Mouse (Mus musculus) forebrain, embryonic 13.5 days (tissue): Measurements from ENCODE around the gene Utrn. TPM values are rescaled to one million over a fixed set of nuclear protein-coding genes. Genes with fewer than 3 reads are reported as not detected.
"Not testable (repeated sequence)": the region's sequence is repeated elsewhere in the genome, so short reads cannot be mapped to it uniquely, and the experiment has no call there.

Experiments used
- ATAC-seq: fragments of 200-750 bp; cut with Nextera tagmentation; 2 replicates; pipeline ENCODE4 v1.8.0; 2017
- H3K27ac ChIP-seq: fragments of 300-500 bp; sonication (generic); 2 replicates; pipeline ENCODE4 v1.5.1; 2015; ENCODE audit warnings: inconsistent platforms, mild to moderate bottlenecking, moderate library complexity
- H3K27me3 ChIP-seq: fragments of 300-500 bp; sonication (generic); 2 replicates; pipeline ENCODE4 v1.6.1; 2015; ENCODE audit warnings: mild to moderate bottlenecking, inconsistent platforms
- H3K36me3 ChIP-seq: fragments of 300-500 bp; sonication (generic); 2 replicates; pipeline ENCODE4 v1.6.1; 2015; ENCODE audit warnings: mild to moderate bottlenecking, inconsistent platforms; ENCODE audit not compliant: poor library complexity, severe bottlenecking
- H3K4me1 ChIP-seq: fragments of 300-500 bp; sonication (generic); 2 replicates; pipeline ENCODE4 v1.6.1; 2015; ENCODE audit warnings: inconsistent platforms
- H3K4me2 ChIP-seq: fragments of 300-500 bp; sonication (generic); 2 replicates; pipeline ENCODE4 v1.6.1; 2015; ENCODE audit warnings: inconsistent platforms, mild to moderate bottlenecking, moderate library complexity
- H3K4me3 ChIP-seq: fragments of 300-500 bp; sonication (generic); 2 replicates; pipeline ENCODE4 v1.5.1; 2015; ENCODE audit warnings: mild to moderate bottlenecking, inconsistent platforms
- H3K9ac ChIP-seq: fragments of 300-500 bp; sonication (generic); 2 replicates; pipeline ENCODE4 v1.6.1; 2015; ENCODE audit warnings: mild to moderate bottlenecking, inconsistent platforms
- H3K9me3 ChIP-seq: fragments of 300-500 bp; sonication (generic); replicated peaks from 2 replicates; pipeline ENCODE4 v1.6.1; 2016; ENCODE audit warnings: inconsistent platforms
- WGBS: fragments of 180-500 bp; shearing (Covaris S2); methylation state at CpG from one replicate; pipeline ENCODE4 v1.1.7; 2015; 5-methylcytosine and 5-hydroxymethylcytosine counted together
- polyA plus RNA-seq: library from polyadenylated mRNA; unstranded; fragments of >200 nt; fragmentation: Nextera tagmentation; extraction: Ambion mirVana; gene quantifications from 2 replicates; pipeline ENCODE4 v1.2.1, GENCODE M21; 2015

Gene Utrn
- polyA plus RNA-seq, 1 experiment from 2014 or later, result 18.7 TPM

- no peaks in the 10 kb centered on the region for H3K4me1 ChIP-seq
- H3K9ac ChIP-seq, result no peak overlapping the region
- H3K27me3 ChIP-seq, result no peaks in the 10 kb centered on the region
- no peak overlapping the region for H3K4me3 ChIP-seq
- no peaks in the 10 kb centered on the region for H3K36me3 ChIP-seq
- ATAC-seq, result no peak
- no peak overlapping the region for H3K27ac ChIP-seq
- 74% methylated on average over 4 of the region's 4 CpGs for WGBS
- no peak overlapping the region for H3K4me2 ChIP-seq
- no peaks in the 10 kb centered on the region for H3K9me3 ChIP-seq
These were observed 229.5 kb downstream of the Utrn start for GRCm38 (mm10) chr10:12639638-12640037.

GRCm38 (mm10) chr10:12633965-12634364 is 235.2 kb downstream of the Utrn start:
- 96% methylated on average over 4 of the region's 4 CpGs for WGBS
- Histone ChIP-seq H3K36me3 (no peaks in the 10 kb centered on the region), H3K4me3 (no peak overlapping the region), H3K9ac (no peak overlapping the region), H3K27ac (no peak overlapping the region), H3K9me3 (no peaks in the 10 kb centered on the region), H3K27me3 (no peaks in the 10 kb centered on the region), H3K4me1 (no peaks in the 10 kb centered on the region), H3K4me2 (no peak overlapping the region)
- no peak for ATAC-seq

GRCm38 (mm10) chr10:12630933-12631332 is 238.2 kb downstream of the Utrn start:
- Histone ChIP-seq H3K4me3 (no peak overlapping the region), H3K36me3 (no peaks in the 10 kb centered on the region), H3K27ac (no peak overlapping the region), H3K27me3 (no peaks in the 10 kb centered on the region), H3K9ac (no peak overlapping the region), H3K4me1 (no peaks in the 10 kb centered on the region), H3K4me2 (no peak overlapping the region), H3K9me3 (no peaks in the 10 kb centered on the region)
- WGBS, result 89% methylated on average over 5 of the region's 5 CpGs
- ATAC-seq, result no peak

GRCm38 (mm10) chr10:12618397-12618796 is 250.8 kb downstream of the Utrn start:
- no peak for ATAC-seq
- 86% methylated on average over 3 of the region's 3 CpGs for WGBS
- Histone ChIP-seq H3K27me3 (no peaks in the 10 kb centered on the region), H3K9ac (no peak overlapping the region), H3K4me3 (no peak overlapping the region), H3K9me3 (no peaks in the 10 kb centered on the region), H3K27ac (no peak overlapping the region), H3K4me2 (no peak overlapping the region), H3K36me3 (no peaks in the 10 kb centered on the region), H3K4me1 (peaks cover 11% of the 10 kb centered on the region; the same call in 1 of the 2 replicates)

- H3K4me3 ChIP-seq, result no peak overlapping the region
- WGBS, result 63% methylated on average over 3 of the region's 3 CpGs
- no peak overlapping the region for H3K4me2 ChIP-seq
- H3K36me3 ChIP-seq, result no peaks in the 10 kb centered on the region
- no peak overlapping the region for H3K9ac ChIP-seq
- 0 out of 2 replicates have a peak, but pooled peaks have one; percentile 16 for ATAC-seq
- H3K27me3 ChIP-seq, result no peaks in the 10 kb centered on the region
- no peak overlapping the region for H3K27ac ChIP-seq
- peaks cover 11% of the 10 kb centered on the region; the same call in 1 of the 2 replicates for H3K4me1 ChIP-seq
- H3K9me3 ChIP-seq, result no peaks in the 10 kb centered on the region
These were observed 253.4 kb downstream of the Utrn start for GRCm38 (mm10) chr10:12615723-12616122.

GRCm38 (mm10) chr10:12614465-12615199 is 254.5 kb downstream of the Utrn start:
- Histone ChIP-seq H3K36me3 (no peaks in the 10 kb centered on the region), H3K4me3 (peak overlapping the region; percentile 48), H3K9ac (peak overlapping the region; percentile 71), H3K4me1 (peaks cover 11% of the 10 kb centered on the region; the same call in 1 of the 2 replicates), H3K27me3 (no peaks in the 10 kb centered on the region), H3K27ac (no peak overlapping the region), H3K9me3 (no peaks in the 10 kb centered on the region), H3K4me2 (peak overlapping the region; percentile 77)
- ATAC-seq, result peak; percentile 70
- under 1% methylated on average over 22 of the region's 22 CpGs for WGBS

GRCm38 (mm10) chr10:12612235-12612863 is 256.8 kb downstream of the Utrn start:
- Histone ChIP-seq H3K27me3 (no peaks in the 10 kb centered on the region), H3K9ac (no peak overlapping the region), H3K4me1 (peaks cover 11% of the 10 kb centered on the region; the same call in 1 of the 2 replicates), H3K4me3 (no peak overlapping the region), H3K36me3 (no peaks in the 10 kb centered on the region), H3K9me3 (no peaks in the 10 kb centered on the region), H3K4me2 (no peak overlapping the region), H3K27ac (no peak overlapping the region)
- peak; percentile 90 for ATAC-seq
- 22% methylated on average over 4 of the region's 4 CpGs for WGBS

GRCm38 (mm10) chr10:12609896-12610295 is 259.3 kb downstream of the Utrn start:
- no peak overlapping the region for H3K9ac ChIP-seq
- peaks cover 7% of the 10 kb centered on the region; the same call in 1 of the 2 replicates for H3K4me1 ChIP-seq
- no peak overlapping the region for H3K27ac ChIP-seq
- WGBS, result 79% methylated on average over 7 of the region's 7 CpGs
- no peak for ATAC-seq
- H3K36me3 ChIP-seq, result no peaks in the 10 kb centered on the region
- H3K4me3 ChIP-seq, result no peak overlapping the region
- H3K4me2 ChIP-seq, result no peak overlapping the region
- no peaks in the 10 kb centered on the region for H3K27me3 ChIP-seq
- no peaks in the 10 kb centered on the region for H3K9me3 ChIP-seq

- H3K27ac ChIP-seq, result no peak overlapping the region
- no peaks in the 10 kb centered on the region for H3K4me1 ChIP-seq
- no peak overlapping the region for H3K4me2 ChIP-seq
- H3K27me3 ChIP-seq, result no peaks in the 10 kb centered on the region
- no peak overlapping the region for H3K9ac ChIP-seq
- no peak for ATAC-seq
- H3K36me3 ChIP-seq, result no peaks in the 10 kb centered on the region
- H3K4me3 ChIP-seq, result no peak overlapping the region
- no peaks in the 10 kb centered on the region for H3K9me3 ChIP-seq
These were observed 260.5 kb downstream of the Utrn start for GRCm38 (mm10) chr10:12608634-12609033.

- H3K27ac ChIP-seq, H3K27me3 ChIP-seq, H3K9ac ChIP-seq, ATAC-seq, H3K4me2 ChIP-seq, H3K4me1 ChIP-seq, H3K36me3 ChIP-seq, H3K4me3 ChIP-seq, H3K9me3 ChIP-seq: not testable (repeated sequence)
- 95% methylated on average over 6 of the region's 6 CpGs for WGBS
These were observed 262.0 kb downstream of the Utrn start for GRCm38 (mm10) chr10:12607180-12607579.

GRCm38 (mm10) chr10:12595379-12595778 is 273.8 kb downstream of the Utrn start:
- Histone ChIP-seq H3K36me3 (no peaks in the 10 kb centered on the region), H3K4me2 (no peak overlapping the region), H3K9me3 (no peaks in the 10 kb centered on the region), H3K9ac (no peak overlapping the region), H3K4me1 (0 out of 2 replicates have a peak, but pooled peaks cover 3% of the 10 kb centered on the region), H3K27ac (no peak overlapping the region), H3K4me3 (no peak overlapping the region), H3K27me3 (no peaks in the 10 kb centered on the region)
- peak; percentile 45; the same call in 1 of the 2 replicates for ATAC-seq
- WGBS, result 8% methylated on average over 2 of the region's 2 CpGs

- H3K4me1 ChIP-seq, result 0 out of 2 replicates have a peak, but pooled peaks cover 3% of the 10 kb centered on the region
- H3K4me3 ChIP-seq, result no peak overlapping the region
- H3K27ac ChIP-seq, result no peak overlapping the region
- ATAC-seq, result peak; percentile 13; the same call in 1 of the 2 replicates
- no peak overlapping the region for H3K9ac ChIP-seq
- WGBS, result 84% methylated on average over 8 of the region's 8 CpGs
- H3K36me3 ChIP-seq, result no peaks in the 10 kb centered on the region
- no peaks in the 10 kb centered on the region for H3K27me3 ChIP-seq
- H3K9me3 ChIP-seq, result no peaks in the 10 kb centered on the region
- H3K4me2 ChIP-seq, result no peak overlapping the region
These were observed 274.2 kb downstream of the Utrn start for GRCm38 (mm10) chr10:12594958-12595357.
